Mouse (Mus musculus): ENCODE measurements around the gene Grik3. TPM values are rescaled to one million over a fixed set of nuclear protein-coding genes. Genes with fewer than 3 reads are reported as not detected.

The Grik3 gene
- 0.07 and 0.21 TPM in 2 replicates for polyA plus RNA-seq (2011; ENCODE audit: insufficient read length, low read depth, missing spikeins)

GRCm38 (mm10) chr4:125490661-125491504, at the start of gene Grik3:
Gene Grik3, plus strand, starts transcription at chr4:125490700.
- H3K4me3 ChIP-seq (ENCODE audit: insufficient read depth, low read length): no peak within 1 kb of the TSS
- TF ChIP-seq POLR2A (IDR thresholded peaks at IDR 0.05; ENCODE audit: low read depth, low read length): no peak
- TF ChIP-seq CTCF (IDR thresholded peaks at IDR 0.05; ENCODE audit: borderline replicate concordance, insufficient read depth, low read length): no peak
- no peak within 1 kb of the TSS for H3K27ac ChIP-seq (ENCODE audit: insufficient read depth, low read length)
- no peaks in the 10 kb centered on the region for H3K4me1 ChIP-seq (ENCODE audit: control insufficient read depth, insufficient read depth, low read length)

- H3K4me3 ChIP-seq (ENCODE audit: insufficient read depth, low read length): no peak overlapping the region
- no peaks in the 10 kb centered on the region for H3K4me1 ChIP-seq (ENCODE audit: control insufficient read depth, insufficient read depth, low read length)
- no peak for TF ChIP-seq POLR2A (IDR thresholded peaks at IDR 0.05; ENCODE audit: low read depth, low read length)
- no peak for TF ChIP-seq CTCF (IDR thresholded peaks at IDR 0.05; ENCODE audit: borderline replicate concordance, insufficient read depth, low read length)
- H3K27ac ChIP-seq (ENCODE audit: insufficient read depth, low read length): no peak overlapping the region
Measured at GRCm38 (mm10) chr4:125441821-125442220, 48.7 kb upstream of the Grik3 start.

- TF ChIP-seq CTCF (IDR thresholded peaks at IDR 0.05; ENCODE audit: borderline replicate concordance, insufficient read depth, low read length): no peak
- no peak overlapping the region for H3K27ac ChIP-seq (ENCODE audit: insufficient read depth, low read length)
- no peak overlapping the region for H3K4me3 ChIP-seq (ENCODE audit: insufficient read depth, low read length)
- H3K4me1 ChIP-seq (ENCODE audit: control insufficient read depth, insufficient read depth, low read length): no peaks in the 10 kb centered on the region
Measured at GRCm38 (mm10) chr4:125444366-125444765, 46.1 kb upstream of the Grik3 start.

DNA sequence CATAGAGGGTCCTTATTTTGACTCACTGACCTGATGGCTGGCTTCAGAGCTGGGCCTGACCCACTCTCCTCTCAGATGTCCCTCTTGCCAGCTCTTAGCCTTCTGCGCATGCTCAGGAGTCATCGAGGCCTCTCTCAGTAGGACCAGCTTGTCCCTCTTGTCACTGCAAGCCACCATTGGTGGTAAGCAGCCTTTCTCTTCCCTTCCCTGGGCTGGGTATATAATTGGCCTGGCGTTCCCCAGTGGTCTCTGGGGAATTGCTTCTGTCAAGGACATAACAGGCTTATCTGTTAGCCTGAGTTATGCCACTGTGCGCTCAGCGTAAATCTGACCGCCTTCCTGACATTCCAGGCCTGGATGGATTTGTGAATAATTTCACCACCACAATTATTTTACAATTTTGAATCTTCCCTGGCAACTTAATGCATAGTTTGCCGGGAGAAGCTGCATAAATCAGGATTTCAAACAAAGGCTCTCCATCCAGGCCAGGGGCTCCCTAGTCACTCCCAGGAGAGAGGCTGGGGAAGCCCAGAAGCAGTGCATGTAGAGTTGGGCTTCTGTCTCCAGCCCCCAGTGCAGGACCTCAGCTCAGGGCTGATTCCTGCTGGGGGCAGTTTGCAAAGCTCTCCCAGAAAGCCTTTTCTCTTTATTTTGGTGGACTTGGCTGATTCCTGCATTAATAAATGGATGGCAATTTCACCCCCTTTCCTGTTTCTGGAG, 39.7 kb upstream of the Grik3 start:
- H3K27ac ChIP-seq (ENCODE audit: insufficient read depth, low read length): no peak overlapping the region
- no peaks in the 10 kb centered on the region for H3K4me1 ChIP-seq (ENCODE audit: control insufficient read depth, insufficient read depth, low read length)
- TF ChIP-seq CTCF (IDR thresholded peaks at IDR 0.05; ENCODE audit: borderline replicate concordance, insufficient read depth, low read length): no peak
- no peak for TF ChIP-seq POLR2A (IDR thresholded peaks at IDR 0.05; ENCODE audit: low read depth, low read length)
- no peak overlapping the region for H3K4me3 ChIP-seq (ENCODE audit: insufficient read depth, low read length)

- Histone ChIP-seq H3K27ac (ENCODE audit: insufficient read depth, low read length) (no peak overlapping the region), H3K4me1 (ENCODE audit: control insufficient read depth, insufficient read depth, low read length) (no peaks in the 10 kb centered on the region), H3K4me3 (ENCODE audit: insufficient read depth, low read length) (no peak overlapping the region)
- TF ChIP-seq POLR2A (IDR thresholded peaks at IDR 0.05; ENCODE audit: low read depth, low read length) (no peak), CTCF (IDR thresholded peaks at IDR 0.05; ENCODE audit: borderline replicate concordance, insufficient read depth, low read length) (no peak)
Measured at GRCm38 (mm10) chr4:125451821-125452220, 38.7 kb upstream of the Grik3 start.

- H3K27ac ChIP-seq (ENCODE audit: insufficient read depth, low read length): no peak overlapping the region
- TF ChIP-seq POLR2A (IDR thresholded peaks at IDR 0.05; ENCODE audit: low read depth, low read length): no peak
- no peak for TF ChIP-seq CTCF (IDR thresholded peaks at IDR 0.05; ENCODE audit: borderline replicate concordance, insufficient read depth, low read length)
Measured at GRCm38 (mm10) chr4:125456506-125456905, 34.0 kb upstream of the Grik3 start.

GRCm38 (mm10) chr4:125457152-125458093, 33.1 kb upstream of the Grik3 start:
- H3K4me3 ChIP-seq (ENCODE audit: insufficient read depth, low read length): no peak overlapping the region
- TF ChIP-seq POLR2A (IDR thresholded peaks at IDR 0.05; ENCODE audit: low read depth, low read length): no peak
- no peak for TF ChIP-seq CTCF (IDR thresholded peaks at IDR 0.05; ENCODE audit: borderline replicate concordance, insufficient read depth, low read length)
- no peaks in the 10 kb centered on the region for H3K4me1 ChIP-seq (ENCODE audit: control insufficient read depth, insufficient read depth, low read length)
- H3K27ac ChIP-seq (ENCODE audit: insufficient read depth, low read length): no peak overlapping the region

More at GRCm38 (mm10) chr4:125456506-125456905, 34.0 kb upstream of the Grik3 start:
- H3K4me1 ChIP-seq (ENCODE audit: control insufficient read depth, insufficient read depth, low read length): no peaks in the 10 kb centered on the region
- no peak overlapping the region for H3K4me3 ChIP-seq (ENCODE audit: insufficient read depth, low read length)

DNA sequence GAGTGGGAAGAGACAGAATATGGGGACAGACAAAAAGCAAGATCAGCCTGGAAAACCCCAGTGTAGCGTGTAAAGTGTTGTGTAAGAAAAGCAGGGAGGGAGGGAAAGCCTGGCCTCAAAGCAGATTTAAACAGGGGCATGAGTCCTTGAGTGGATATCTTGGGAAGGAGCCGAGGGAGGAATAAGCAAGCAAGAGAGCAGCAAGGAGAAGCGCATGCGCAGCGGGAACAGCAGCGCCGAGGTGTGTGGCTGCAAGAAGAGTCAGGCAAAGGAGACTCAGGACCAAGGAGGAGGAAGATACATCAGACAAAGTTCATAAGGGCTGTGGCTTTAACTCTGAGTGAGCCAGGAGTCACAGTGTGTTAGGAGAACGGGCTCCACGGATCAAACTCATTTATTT, 30.7 kb upstream of the Grik3 start:
- Histone ChIP-seq H3K4me3 (ENCODE audit: insufficient read depth, low read length) (no peak overlapping the region), H3K27ac (ENCODE audit: insufficient read depth, low read length) (no peak overlapping the region), H3K4me1 (ENCODE audit: control insufficient read depth, insufficient read depth, low read length) (no peaks in the 10 kb centered on the region)
- TF ChIP-seq POLR2A (IDR thresholded peaks at IDR 0.05; ENCODE audit: low read depth, low read length) (no peak), CTCF (IDR thresholded peaks at IDR 0.05; ENCODE audit: borderline replicate concordance, insufficient read depth, low read length) (no peak)

GRCm38 (mm10) chr4:125469711-125470372, 20.7 kb upstream of the Grik3 start:
- no peak overlapping the region for H3K27ac ChIP-seq (ENCODE audit: insufficient read depth, low read length)
- no peak overlapping the region for H3K4me3 ChIP-seq (ENCODE audit: insufficient read depth, low read length)
- no peaks in the 10 kb centered on the region for H3K4me1 ChIP-seq (ENCODE audit: control insufficient read depth, insufficient read depth, low read length)
- TF ChIP-seq POLR2A (IDR thresholded peaks at IDR 0.05; ENCODE audit: low read depth, low read length) (no peak), CTCF (IDR thresholded peaks at IDR 0.05; ENCODE audit: borderline replicate concordance, insufficient read depth, low read length) (no peak)

Data from embryonic fibroblast, embryonic 13.5 days (primary cell).